Mouse (Mus musculus) frontal cortex, postnatal 14 days (tissue): ENCODE measurements at regions not wholly inside any gene's neighbourhood (a gene's known extent, or its start where the extent isn't known, plus 50 kb on each side); places are given as distances from the start of the nearest gene placed in this dataset.
"Not testable (repeated sequence)": the region's sequence is repeated elsewhere in the genome, so short reads cannot be mapped to it uniquely, and the experiment has no call there.

ENCODE experiments used
- DNase-seq, 2 experiments: peaks; one replicate each; pipeline ENCODE4 v3.0.0; 2022; ENCODE audit warnings: low spot score in 2 of 2

GRCm38 (mm10) chr10:6262029-6262428 is 339.8 kb upstream of the Rgs17 start:
- no peak for DNase-seq

GRCm38 (mm10) chr10:6265662-6266061 is 343.5 kb upstream of the Rgs17 start:
- DNase-seq, result no peak

GRCm38 (mm10) chr10:6291388-6291787 is 369.2 kb upstream of the Rgs17 start:
- DNase-seq, result no peak

GRCm38 (mm10) chr10:6296621-6297020 is 374.4 kb upstream of the Rgs17 start:
- peak; percentile 21 to 28 for DNase-seq

GRCm38 (mm10) chr10:6297796-6298195 is 375.6 kb upstream of the Rgs17 start:
- DNase-seq, result no peak

- DNase-seq, result no peak
Observed at GRCm38 (mm10) chr10:6298682-6299081, 376.5 kb upstream of the Rgs17 start.

- DNase-seq, result no peak
Observed at GRCm38 (mm10) chr10:6301514-6301913, 379.3 kb upstream of the Rgs17 start.

- no peak for DNase-seq
Observed at GRCm38 (mm10) chr10:6309351-6309750, 387.2 kb upstream of the Rgs17 start.

- no peak for DNase-seq
Observed at GRCm38 (mm10) chr10:6341572-6341971, 416.7 kb upstream of the Oprm1 start.

GRCm38 (mm10) chr10:6349216-6349615 is 409.1 kb upstream of the Oprm1 start:
- not testable (repeated sequence) for DNase-seq

- DNase-seq, result no peak
Observed at GRCm38 (mm10) chr10:6366182-6366581, 392.1 kb upstream of the Oprm1 start.

GRCm38 (mm10) chr10:6371666-6372065 is 386.6 kb upstream of the Oprm1 start:
- DNase-seq, result no peak

GRCm38 (mm10) chr10:6417336-6418105 is 340.8 kb upstream of the Oprm1 start:
- DNase-seq, result not testable (repeated sequence)

GRCm38 (mm10) chr10:6418234-6418633 is 340.1 kb upstream of the Oprm1 start:
- DNase-seq, result not testable (repeated sequence)

GRCm38 (mm10) chr10:6465824-6466223 is 292.5 kb upstream of the Oprm1 start:
- DNase-seq, result no peak

- no peak for DNase-seq
Observed at GRCm38 (mm10) chr10:6480350-6480749, 278.0 kb upstream of the Oprm1 start.

- no peak for DNase-seq
Observed at GRCm38 (mm10) chr10:6488605-6489004, 269.7 kb upstream of the Oprm1 start.

GRCm38 (mm10) chr10:6492694-6493093 is 265.6 kb upstream of the Oprm1 start:
- DNase-seq, result no peak

GRCm38 (mm10) chr10:6495081-6495480 is 263.2 kb upstream of the Oprm1 start:
- no peak for DNase-seq

GRCm38 (mm10) chr10:6514269-6514668 is 244.0 kb upstream of the Oprm1 start:
- DNase-seq, result no peak

GRCm38 (mm10) chr10:6562516-6562915 is 195.8 kb upstream of the Oprm1 start:
- no peak for DNase-seq

GRCm38 (mm10) chr10:6578616-6579015 is 179.7 kb upstream of the Oprm1 start:
- no peak for DNase-seq

GRCm38 (mm10) chr10:6585821-6586220 is 172.5 kb upstream of the Oprm1 start:
- DNase-seq, result not testable (repeated sequence)

GRCm38 (mm10) chr10:6590211-6590610 is 168.1 kb upstream of the Oprm1 start:
- no peak for DNase-seq
